Mouse (Mus musculus): ENCODE data around the gene Abcc12. TPM values are rescaled to one million over a fixed set of nuclear protein-coding genes. Genes with fewer than 3 reads are reported as not detected.

Abcc12 gene
- total and polyA plus RNA-seq, 3 experiments, result not detected

- Histone ChIP-seq H3K27ac (ENCODE audit: control insufficient read depth, low read depth, low read length) (no peak overlapping the region), H3K27me3 (ENCODE audit: control insufficient read depth in 1 of 2, insufficient read depth in 2 of 2, low read length in 2 of 2) (no peaks in the 10 kb centered on the region), H3K9ac (ENCODE audit: control insufficient read depth, low read depth, low read length, poor library complexity, severe bottlenecking) (no peak overlapping the region), H3K4me1 (ENCODE audit: control insufficient read depth in 1 of 2, insufficient read depth in 2 of 2, low read length in 2 of 2) (no peaks in the 10 kb centered on the region), H3K9me3 (replicated peaks; ENCODE audit: insufficient read depth, low read length) (no peaks in the 10 kb centered on the region), H3K36me3 (ENCODE audit: control insufficient read depth in 1 of 2, insufficient read depth in 2 of 2, low read length in 2 of 2) (no peaks in the 10 kb centered on the region), H3K4me3 (ENCODE audit: control insufficient read depth in 1 of 2, insufficient read depth in 1 of 2, low read depth in 2 of 2, low read length in 2 of 2) (no peak overlapping the region), H3K79me2 (ENCODE audit: control insufficient read depth, insufficient read depth, low read length, poor library complexity) (no peaks in the 10 kb centered on the region)
- no peak for DNase-seq (ENCODE audit: low read depth, low spot score)
- no peak for TF ChIP-seq UBTF (IDR thresholded peaks at IDR 0.05; ENCODE audit: borderline replicate concordance, insufficient read depth, low read depth, low read length)
- no peak for TF ChIP-seq MEF2A (IDR thresholded peaks at IDR 0.05; ENCODE audit: extremely low read depth, insufficient replicate concordance, low read depth, low read length, poor library complexity, severe bottlenecking)
- TF ChIP-seq ELF1 (IDR thresholded peaks at IDR 0.05; ENCODE audit: low read depth, low read length), result no peak
- TF ChIP-seq NELFE (IDR thresholded peaks at IDR 0.05; ENCODE audit: low read depth, low read length), result no peak
- TF ChIP-seq POLR2A (IDR thresholded peaks at IDR 0.05; ENCODE audit: control insufficient read depth in 1 of 2, insufficient read depth in 1 of 2, low read depth in 1 of 2, low read length in 2 of 2, poor library complexity in 1 of 2), result no peak
- TF ChIP-seq TAL1 (IDR thresholded peaks at IDR 0.05; ENCODE audit: low read length), result no peak
- TF ChIP-seq RCOR1 (IDR thresholded peaks at IDR 0.05; ENCODE audit: low read depth, low read length), result no peak
- no peak for TF ChIP-seq USF2 (IDR thresholded peaks at IDR 0.05; ENCODE audit: borderline replicate concordance in 1 of 2, insufficient read depth in 1 of 2, low read depth in 1 of 2, low read length in 2 of 2)
- TF ChIP-seq EP300 (IDR thresholded peaks at IDR 0.05; ENCODE audit: low read depth in 1 of 2, low read length in 2 of 2), result no peak
- TF ChIP-seq HCFC1 (IDR thresholded peaks at IDR 0.05; ENCODE audit: low read depth, low read length), result no peak
- TF ChIP-seq RAD21 (IDR thresholded peaks at IDR 0.05; ENCODE audit: low read depth, low read length), result no peak
- no peak for TF ChIP-seq E2F4 (IDR thresholded peaks at IDR 0.05; ENCODE audit: borderline replicate concordance, low read depth, low read length)
- TF ChIP-seq ZC3H11A (IDR thresholded peaks at IDR 0.05; ENCODE audit: low read depth, low read length), result no peak
- TF ChIP-seq CHD2 (IDR thresholded peaks at IDR 0.05; ENCODE audit: low read length), result no peak
- TF ChIP-seq CHD1 (IDR thresholded peaks at IDR 0.05; ENCODE audit: low read depth, low read length), result no peak
These were observed 142.1 kb downstream of the Abcc12 start for GRCm38 (mm10) chr8:86438133-86438982.

DNA sequence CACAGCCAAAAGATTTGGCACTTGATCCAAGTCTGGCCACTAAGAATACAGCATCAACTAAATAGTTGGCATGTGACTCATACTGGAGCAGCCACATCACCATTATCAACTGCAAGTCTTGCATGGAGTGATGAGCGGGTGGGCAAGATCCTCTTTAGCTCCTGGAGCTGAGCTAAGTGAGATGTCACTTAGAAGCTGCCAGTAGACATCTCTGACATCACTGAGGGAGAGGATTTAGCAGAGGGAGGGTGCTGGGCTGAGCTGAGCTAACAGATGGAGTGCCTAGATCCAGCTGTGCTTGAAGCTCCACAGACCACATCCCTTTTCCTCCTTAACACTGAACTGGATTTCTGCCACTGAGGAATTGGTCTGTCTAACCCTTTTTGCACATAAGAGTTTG lies 143.1 kb downstream of the Abcc12 start:
- no peak overlapping the region for H3K27ac ChIP-seq (ENCODE audit: control insufficient read depth, low read depth, low read length)
- TF ChIP-seq ZKSCAN1 (IDR thresholded peaks at IDR 0.05; ENCODE audit: low read depth, low read length), result no peak
- no peak for TF ChIP-seq ETS1 (IDR thresholded peaks at IDR 0.05; ENCODE audit: low read depth, low read length)
- DNase-seq (ENCODE audit: low read depth, low spot score), result no peak
- no peak overlapping the region for H3K9ac ChIP-seq (ENCODE audit: control insufficient read depth, low read depth, low read length, poor library complexity, severe bottlenecking)
- no peak overlapping the region for H3K4me3 ChIP-seq (ENCODE audit: control insufficient read depth in 1 of 2, insufficient read depth in 1 of 2, low read depth in 2 of 2, low read length in 2 of 2)
- H3K36me3 ChIP-seq (ENCODE audit: control insufficient read depth in 1 of 2, insufficient read depth in 2 of 2, low read length in 2 of 2), result no peaks in the 10 kb centered on the region
- no peaks in the 10 kb centered on the region for H3K9me3 ChIP-seq (replicated peaks; ENCODE audit: insufficient read depth, low read length)
- no peaks in the 10 kb centered on the region for H3K79me2 ChIP-seq (ENCODE audit: control insufficient read depth, insufficient read depth, low read length, poor library complexity)
- no peaks in the 10 kb centered on the region for H3K4me1 ChIP-seq (ENCODE audit: control insufficient read depth in 1 of 2, insufficient read depth in 2 of 2, low read length in 2 of 2)
- no peaks in the 10 kb centered on the region for H3K27me3 ChIP-seq (ENCODE audit: control insufficient read depth in 1 of 2, insufficient read depth in 2 of 2, low read length in 2 of 2)

Other genes starting within 250 kb of the Abcc12 start
- 26.6 and 27.2 TPM in 2 replicates for gene Lonp2, start 43.4 kb upstream of the Abcc12 start, total RNA-seq (2012; rRNA removed)
- 10 to 100 TPM in 1 of 2 experiments, not detected in 1; 31.2 TPM for gene Lonp2, start 43.4 kb upstream of the Abcc12 start, polyA plus RNA-seq (2012; ENCODE audit: insufficient read depth in 1 of 2, insufficient read length in 2 of 2, low read depth in 1 of 2, low replicate concordance in 2 of 2, missing spikeins in 1 of 2)
- 0.20 and 0.23 TPM in 2 replicates for gene Gm10638, start 165.0 kb upstream of the Abcc12 start, total RNA-seq (2012; rRNA removed)
- gene Gm10638, start 165.0 kb upstream of the Abcc12 start, polyA plus RNA-seq (2012; ENCODE audit: insufficient read depth in 1 of 2, insufficient read length in 2 of 2, low read depth in 1 of 2, low replicate concordance in 2 of 2, missing spikeins in 1 of 2), result under 1 TPM in 1 of 2 experiments, not detected in 1; 0.52 TPM
- 8.3 and 8.9 TPM in 2 replicates for gene Siah1a, start 165.2 kb upstream of the Abcc12 start, total RNA-seq (2012; rRNA removed)
- gene Siah1a, start 165.2 kb upstream of the Abcc12 start, polyA plus RNA-seq (2012; ENCODE audit: insufficient read depth in 1 of 2, insufficient read length in 2 of 2, low read depth in 1 of 2, low replicate concordance in 2 of 2, missing spikeins in 1 of 2), result 10 to 100 TPM in 1 of 2 experiments, not detected in 1; 12.2 TPM

Data from MEL (cell line).